9 mouse cellular contexts compared by ENCODE assay signal in genomic region chr5:136791204-136791603, GRCm38 (mm10).
DNase-seq lines count a peak whose midpoint lies in the region; ATAC-seq lines count a peak whose summit lies in the region.
"Had no signal": no experiment of that assay in that cellular context is flagged by ENCODE, and none has a peak within 500 bp of the region (broad histone marks: within the 10 kb centered on the region; RNA-seq: fewer than 3 reads in every experiment).

No protein-coding gene starts in this region.

- intact Hi-C loops in gastrocnemius, postnatal 14 days (cut with DNase I; ENCODE audit: low total_unique reads), result loop anchor here (5.0 kb wide), 1 partner anchor 91 kb away; the partner anchor contains the start of gene Col26a1

- DNase-seq in frontal cortex, postnatal 14 days (ENCODE audit: low spot score in 2 of 2), result no peak
- DNase-seq in hindbrain, embryonic 14.5 days (ENCODE audit: low spot score), result no peak
- DNase-seq in midbrain, embryonic 14.5 days, result no peak
- no peak for DNase-seq in gastrocnemius, postnatal 14 days
- DNase-seq in testis, postnatal 10 days (ENCODE audit: low spot score), result no peak
- no peak for DNase-seq in kidney, adult 11 months

- peaks cover 36% of the 10 kb centered on the region for H3K4me1 ChIP-seq in embryonic facial prominence, embryonic 15.5 days
- no peaks in the 10 kb centered on the region for H3K4me1 ChIP-seq in hindbrain, embryonic 14.5 days (replicated peaks; ENCODE audit: control insufficient read depth, insufficient read depth, low read length)
- no peaks in the 10 kb centered on the region for H3K4me1 ChIP-seq in midbrain, embryonic 14.5 days (ENCODE audit: control insufficient read depth, insufficient read depth, low read length)
- H3K4me1 ChIP-seq: liver, embryonic 13.5 days had no signal

- 55% methylated on average over 3 of the region's 3 CpGs for WGBS in embryonic facial prominence, embryonic 15.5 days
- WGBS in hindbrain, embryonic 14.5 days, result 34% methylated on average over 3 of the region's 3 CpGs
- WGBS in midbrain, embryonic 14.5 days, result 32% methylated on average over 3 of the region's 3 CpGs

- no peak overlapping the region for H3K4me3 ChIP-seq in embryonic facial prominence, embryonic 15.5 days (replicated peaks)
- no peak overlapping the region for H3K4me3 ChIP-seq in hindbrain, embryonic 14.5 days (replicated peaks; ENCODE audit: low read length)
- no peak overlapping the region for H3K4me3 ChIP-seq in midbrain, embryonic 14.5 days (replicated peaks; ENCODE audit: low read depth, low read length)
- H3K4me3 ChIP-seq: liver, embryonic 13.5 days had no signal

- no peaks in the 10 kb centered on the region for H3K27me3 ChIP-seq in embryonic facial prominence, embryonic 15.5 days
- no peaks in the 10 kb centered on the region for H3K27me3 ChIP-seq in hindbrain, embryonic 14.5 days (ENCODE audit: control insufficient read depth, insufficient read depth, low read length)
- H3K27me3 ChIP-seq in midbrain, embryonic 14.5 days (ENCODE audit: control insufficient read depth, insufficient read depth, low read length), result no peaks in the 10 kb centered on the region
- H3K27me3 ChIP-seq: liver, embryonic 13.5 days had no signal

- H3K4me2 ChIP-seq in embryonic facial prominence, embryonic 15.5 days (replicated peaks), result no peak overlapping the region
- H3K4me2 ChIP-seq in hindbrain, embryonic 14.5 days (replicated peaks), result no peak overlapping the region
- H3K4me2 ChIP-seq in midbrain, embryonic 14.5 days (ENCODE audit: low read length), result 0 out of 2 replicates have a peak overlapping the region, but pooled peaks have one; percentile 19
- H3K4me2 ChIP-seq: liver, embryonic 13.5 days had no signal

- no peaks in the 10 kb centered on the region for H3K9me3 ChIP-seq in embryonic facial prominence, embryonic 15.5 days (replicated peaks)
- H3K9me3 ChIP-seq in hindbrain, embryonic 14.5 days (ENCODE audit: control insufficient read depth, low read length), result no peaks in the 10 kb centered on the region
- H3K9me3 ChIP-seq in midbrain, embryonic 14.5 days (ENCODE audit: control insufficient read depth, low read length), result no peaks in the 10 kb centered on the region
- H3K9me3 ChIP-seq: liver, embryonic 13.5 days had no signal

- H3K9ac ChIP-seq in embryonic facial prominence, embryonic 15.5 days, result no peak overlapping the region
- H3K9ac ChIP-seq in hindbrain, embryonic 14.5 days, result no peak overlapping the region
- H3K9ac ChIP-seq in midbrain, embryonic 14.5 days (replicated peaks; ENCODE audit: low read length), result no peak overlapping the region
- H3K9ac ChIP-seq: liver, embryonic 13.5 days had no signal

- H3K27ac ChIP-seq in embryonic facial prominence, embryonic 15.5 days (replicated peaks), result peak overlapping the region; percentile 81; the same call in 1 of the 2 replicates
- 0 out of 2 replicates have a peak overlapping the region, but pooled peaks have one; percentile 34 for H3K27ac ChIP-seq in hindbrain, embryonic 14.5 days
- no peak overlapping the region; the same call in 1 of the 2 replicates for H3K27ac ChIP-seq in midbrain, embryonic 14.5 days (replicated peaks; ENCODE audit: low read depth, low read length)
- H3K27ac ChIP-seq: liver, embryonic 13.5 days had no signal

- ATAC-seq in frontal cortex, adult (ENCODE audit: low TSS enrichment), result peak; percentile 7; the same call in 1 of the 2 replicates
- ATAC-seq in embryonic facial prominence, embryonic 15.5 days (ENCODE audit: insufficient number of reproducible peaks, low FRiP score, low TSS enrichment, low read depth), result no peak
- ATAC-seq in hindbrain, embryonic 14.5 days (ENCODE audit: low FRiP score), result no peak
- ATAC-seq in midbrain, embryonic 14.5 days (ENCODE audit: low FRiP score, low TSS enrichment), result no peak

- H3K36me3 ChIP-seq in embryonic facial prominence, embryonic 15.5 days, result no peaks in the 10 kb centered on the region
- no peaks in the 10 kb centered on the region for H3K36me3 ChIP-seq in hindbrain, embryonic 14.5 days (replicated peaks; ENCODE audit: control insufficient read depth, insufficient read depth)
- H3K36me3 ChIP-seq in midbrain, embryonic 14.5 days (ENCODE audit: control insufficient read depth, insufficient read depth, low read length), result no peaks in the 10 kb centered on the region
- H3K36me3 ChIP-seq: liver, embryonic 13.5 days had no signal
